Mouse (Mus musculus) kidney, postnatal 25 days (tissue): ENCODE measurements around the gene Pah.
A peak's percentile ranks its signal among the peaks of the same experiment; 100 is the strongest.

ENCODE experiments used
- DNase-seq, 2 experiments: peaks; one replicate each; pipeline ENCODE4 v3.0.0; 2021; ENCODE audit warnings: mixed read lengths in 2 of 2

The Pah gene

DNA sequence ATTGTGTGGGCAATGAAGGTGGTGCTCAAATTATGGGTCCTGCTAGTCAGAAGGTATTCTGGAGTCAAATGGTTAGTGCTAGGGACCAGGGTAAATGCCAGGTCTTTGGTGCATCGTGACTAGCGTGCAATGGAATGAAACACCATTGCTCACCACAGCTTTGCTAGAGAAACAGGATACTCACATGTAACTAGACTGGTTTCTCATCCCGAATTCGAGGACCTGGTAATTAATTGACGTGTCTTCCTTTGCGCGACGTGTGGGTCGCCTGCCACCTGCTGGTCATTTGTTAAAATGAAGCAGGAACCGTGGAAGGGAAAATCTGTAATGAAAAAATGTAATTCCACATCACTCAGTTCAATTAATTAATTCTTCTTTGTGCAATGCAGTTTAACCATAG is 17.6 kb upstream of the Pah start:
- DNase-seq: peak in 1 of 2 experiments; percentile 69

DNA sequence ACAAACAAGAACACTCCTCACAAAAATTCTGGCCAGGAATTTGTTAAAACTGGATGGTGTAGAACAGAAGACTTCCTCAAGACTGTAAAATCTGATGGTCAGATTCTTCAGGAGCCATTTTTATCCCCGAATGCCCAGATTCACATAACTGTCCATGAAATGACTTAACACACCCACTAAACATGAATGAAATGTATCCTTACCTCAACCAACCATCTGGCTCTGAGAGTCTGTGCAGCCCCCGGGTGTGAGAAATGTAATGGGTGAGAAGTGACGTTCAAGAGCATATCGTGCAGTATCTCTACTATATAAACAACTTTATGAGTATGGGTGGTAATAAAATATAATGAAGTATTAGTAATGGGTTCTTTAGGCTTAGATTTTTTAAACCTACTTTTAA is 13.0 kb upstream of the Pah start:
- DNase-seq: no peak

DNA sequence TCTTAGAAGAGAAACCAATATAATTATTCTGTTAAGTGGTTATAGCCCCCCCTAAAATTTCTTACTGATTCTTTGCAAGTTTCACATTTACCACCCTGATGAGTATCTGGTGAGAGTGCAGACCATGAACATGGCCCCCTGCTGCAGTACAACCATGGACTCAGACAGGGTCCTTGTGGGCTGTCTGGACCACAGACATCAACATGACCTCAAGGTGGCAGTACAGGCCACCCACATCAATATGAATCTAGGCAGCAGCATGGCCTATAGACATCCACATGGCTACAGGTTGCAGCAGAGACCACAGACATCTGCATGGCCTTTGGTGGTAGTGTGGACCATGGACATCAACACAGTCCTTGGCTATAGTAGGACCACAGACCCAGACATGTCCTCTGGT is 8.5 kb upstream of the Pah start:
- peak; percentile 41 to 58 for DNase-seq

DNA sequence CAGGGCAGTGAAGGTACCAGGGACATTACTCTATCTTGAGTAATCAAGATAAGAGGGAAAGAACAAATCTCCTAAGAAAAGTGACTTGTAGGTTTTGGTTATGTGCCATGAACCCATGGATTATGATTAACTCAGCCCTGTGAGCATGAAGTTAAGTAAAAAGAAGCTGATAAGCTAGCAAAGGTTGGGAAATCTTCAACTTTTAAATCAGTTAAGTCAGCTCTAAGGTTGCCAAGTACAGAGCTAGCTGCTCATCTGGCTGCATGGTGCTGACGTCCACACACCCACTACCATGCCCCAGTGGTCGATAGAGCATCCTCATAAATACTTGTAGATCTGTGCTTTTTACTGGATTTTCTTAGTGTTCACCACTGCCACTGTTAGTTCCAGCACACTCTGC is 3.0 kb upstream of the Pah start:
- DNase-seq: peak; percentile 48 to 56

DNA sequence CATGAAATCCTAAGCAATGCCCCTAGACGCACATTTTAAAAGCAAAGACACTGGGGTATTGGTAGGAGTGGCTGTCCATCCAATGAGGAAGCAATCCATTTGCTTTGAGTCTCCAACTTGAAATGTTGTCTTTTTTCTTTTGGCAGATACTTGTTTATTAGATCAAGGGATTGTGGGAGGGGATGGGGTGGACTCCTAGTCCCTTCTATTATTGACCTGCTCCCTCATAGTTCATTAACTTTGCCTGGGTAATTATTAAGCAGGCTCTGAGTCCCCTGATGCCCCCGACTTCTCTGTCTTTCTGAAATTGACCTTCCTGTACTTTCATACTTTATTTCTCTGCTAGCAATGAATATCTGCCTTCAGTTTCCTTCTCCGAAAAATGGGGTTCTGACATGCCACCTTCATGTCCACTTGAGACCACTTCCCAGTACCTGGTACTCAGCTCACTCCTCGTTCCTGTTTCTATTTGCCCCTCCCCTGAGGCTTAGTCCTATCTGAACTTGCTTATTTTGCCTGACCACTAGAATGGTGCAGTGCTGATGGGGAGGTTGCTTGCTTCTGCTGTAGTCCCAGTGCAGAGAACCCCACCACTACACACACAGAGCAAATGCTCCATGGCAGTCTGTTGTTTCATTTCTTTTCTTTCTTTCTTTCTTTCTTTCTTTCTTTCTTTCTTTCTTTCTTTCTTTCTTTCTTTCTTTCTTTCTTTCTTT is 1.0 kb upstream of the Pah start:
- peak; percentile 47 to 50 for DNase-seq

DNA sequence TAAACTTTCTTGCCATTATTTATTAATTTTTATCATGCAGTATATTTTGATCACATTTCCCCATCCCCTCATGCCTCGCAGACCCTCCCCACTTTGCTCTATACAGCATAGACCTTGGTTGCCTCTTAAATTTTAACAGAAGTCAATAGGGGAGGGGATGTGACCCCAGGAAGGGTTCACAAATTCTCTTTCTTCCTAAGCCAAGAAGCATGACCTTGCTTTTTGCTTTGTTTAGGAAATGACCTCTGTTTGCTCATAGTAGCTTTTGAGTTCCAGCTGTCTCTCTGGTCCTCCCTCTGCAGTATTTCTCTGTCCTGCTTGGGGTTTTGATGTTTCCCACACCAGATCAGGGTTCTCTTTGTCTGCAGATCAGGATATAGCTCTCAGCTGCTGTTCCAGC is 12.6 kb downstream of the Pah start:
- DNase-seq: no peak

DNA sequence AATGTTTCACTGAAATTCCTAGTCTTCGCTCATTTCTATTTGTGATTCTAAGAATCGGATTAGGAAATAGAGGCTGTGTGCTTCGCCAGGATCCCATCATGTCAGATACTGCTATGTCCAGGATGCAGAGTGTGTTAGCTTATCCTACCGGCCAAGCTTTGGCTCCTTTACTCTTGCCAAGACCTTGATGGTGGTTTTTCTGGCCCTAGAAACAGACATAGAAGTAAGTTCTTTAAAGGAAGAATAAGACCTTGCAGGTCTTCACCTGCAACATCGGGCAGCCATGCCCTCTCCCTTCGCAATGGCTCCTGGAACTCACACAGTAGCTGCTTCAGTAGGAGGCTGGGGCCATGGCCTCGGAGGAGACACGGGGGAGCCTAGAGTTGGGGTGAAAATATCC is 24.2 kb downstream of the Pah start:
- no peak for DNase-seq

DNA sequence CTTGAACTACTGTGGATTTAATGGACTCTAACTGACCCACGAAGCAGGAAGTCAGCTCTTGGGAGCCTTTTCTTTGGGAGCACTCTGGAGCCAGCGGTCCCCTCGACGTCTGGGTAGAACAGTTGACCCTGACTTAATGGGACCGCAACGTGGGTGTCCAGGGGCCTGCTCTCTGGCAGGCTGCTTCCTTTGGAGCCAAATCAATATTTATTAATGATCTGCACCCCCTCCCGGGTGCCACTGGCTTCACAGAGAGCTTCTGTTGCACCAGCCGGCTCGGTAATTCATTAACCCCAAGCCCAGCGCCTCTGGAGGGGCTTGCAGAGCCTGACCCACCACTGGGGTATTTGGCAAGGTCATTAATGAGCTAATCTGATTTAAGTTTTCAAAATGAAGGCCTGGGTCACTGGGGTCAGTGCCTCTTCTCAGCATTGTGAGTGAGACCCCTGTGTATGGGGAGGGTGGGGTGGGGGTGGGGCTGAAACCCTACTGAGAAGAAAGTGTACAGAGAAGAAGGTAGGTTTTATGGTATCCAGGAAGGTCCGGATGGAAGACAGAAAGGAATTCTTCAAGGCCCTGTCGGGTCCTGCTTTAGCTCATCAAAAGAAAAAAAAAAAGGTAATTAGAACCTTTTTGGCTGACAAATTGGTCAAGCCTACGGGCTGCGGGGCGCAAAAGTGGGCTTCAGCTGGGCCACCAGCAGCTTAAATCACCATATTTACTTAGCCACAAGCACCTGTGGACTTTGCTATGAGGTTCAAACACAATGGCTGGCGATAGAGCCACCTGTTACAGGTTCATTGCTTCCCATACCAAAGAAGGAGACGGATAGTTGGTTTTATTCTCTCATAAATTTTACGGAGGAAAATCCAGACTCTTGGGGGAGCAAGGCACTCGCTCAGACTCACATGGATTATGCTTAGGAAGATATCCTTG is 25.0 kb downstream of the Pah start:
- no peak for DNase-seq

DNA sequence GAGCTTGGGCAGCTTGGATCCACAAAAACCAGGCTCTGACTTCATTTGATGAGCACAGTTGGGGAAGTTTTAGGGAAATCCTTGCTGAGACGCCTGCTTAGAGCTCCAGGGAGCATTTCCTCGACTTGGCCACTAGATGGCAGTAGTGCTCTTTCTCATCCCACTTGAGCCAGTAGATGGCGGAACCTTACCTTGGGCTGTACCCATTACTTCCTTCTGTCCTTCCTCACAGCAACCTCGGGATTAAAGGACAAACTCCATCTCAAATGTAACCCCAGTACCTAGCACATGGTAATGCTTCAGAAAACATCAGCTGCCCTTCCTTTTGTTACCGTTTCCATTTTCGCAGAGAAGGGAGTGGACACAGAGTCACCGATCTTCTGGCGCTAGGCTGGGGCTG is 31.1 kb downstream of the Pah start:
- DNase-seq: peak in 1 of 2 experiments; percentile 39

DNA sequence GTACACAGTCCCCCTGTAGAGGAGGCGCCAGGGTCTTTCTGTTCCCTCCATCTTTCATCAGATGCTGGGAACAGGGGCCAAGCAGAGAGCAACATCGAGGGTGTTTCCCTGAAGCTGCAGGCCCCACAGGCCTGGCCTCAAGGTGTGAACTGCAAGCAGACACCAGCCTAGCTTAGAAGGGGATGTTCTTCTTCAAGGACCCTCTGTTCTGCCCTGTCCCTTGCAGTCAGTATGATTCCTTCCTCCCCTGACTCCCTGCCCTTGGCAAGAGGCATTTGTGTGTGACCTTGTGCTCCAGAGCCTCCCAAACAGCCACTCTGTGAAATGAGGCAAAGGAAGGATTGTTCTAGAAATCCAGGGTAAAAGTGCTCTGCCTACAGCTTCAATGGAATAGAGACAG is 34.8 kb downstream of the Pah start:
- no peak for DNase-seq

DNA sequence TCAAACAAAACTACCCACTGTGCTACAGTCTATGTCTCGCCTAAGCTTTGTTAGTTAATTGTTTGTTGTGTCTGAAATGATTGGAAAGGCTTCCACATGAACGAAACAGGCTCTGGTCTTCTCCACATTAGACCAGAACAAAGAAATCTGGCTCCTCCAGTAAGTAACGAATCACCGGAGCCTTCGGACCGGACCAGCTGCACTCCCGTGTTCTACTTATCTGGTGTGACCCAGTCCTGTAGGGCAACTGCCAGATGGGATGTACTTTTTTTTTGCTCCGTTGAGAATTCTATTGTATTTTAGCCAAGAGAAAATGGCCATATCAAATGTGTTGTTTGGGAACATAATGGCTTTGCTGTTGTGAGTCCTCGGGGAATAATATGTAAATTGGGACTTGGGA is 42.2 kb downstream of the Pah start:
- no peak for DNase-seq

DNA sequence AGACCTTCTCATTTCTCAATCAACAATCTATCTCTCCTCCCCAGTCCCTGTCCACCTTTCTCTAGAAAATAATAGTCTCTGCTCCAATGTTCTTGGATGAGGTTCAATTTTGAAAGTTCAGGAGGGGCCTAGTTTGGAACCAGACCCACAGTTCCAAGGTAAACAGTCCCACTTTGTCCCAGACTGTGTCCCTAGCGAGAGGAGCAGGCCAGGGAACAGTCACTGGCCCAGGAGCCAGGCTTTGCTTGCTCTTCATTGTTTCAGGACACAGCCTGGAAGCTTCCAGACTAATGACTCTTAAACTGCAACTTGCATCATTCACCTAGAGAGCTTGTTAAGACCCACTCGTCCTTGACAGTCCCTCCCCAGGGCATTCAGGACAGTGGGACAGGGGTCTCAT is 44.1 kb downstream of the Pah start:
- DNase-seq: no peak

DNA sequence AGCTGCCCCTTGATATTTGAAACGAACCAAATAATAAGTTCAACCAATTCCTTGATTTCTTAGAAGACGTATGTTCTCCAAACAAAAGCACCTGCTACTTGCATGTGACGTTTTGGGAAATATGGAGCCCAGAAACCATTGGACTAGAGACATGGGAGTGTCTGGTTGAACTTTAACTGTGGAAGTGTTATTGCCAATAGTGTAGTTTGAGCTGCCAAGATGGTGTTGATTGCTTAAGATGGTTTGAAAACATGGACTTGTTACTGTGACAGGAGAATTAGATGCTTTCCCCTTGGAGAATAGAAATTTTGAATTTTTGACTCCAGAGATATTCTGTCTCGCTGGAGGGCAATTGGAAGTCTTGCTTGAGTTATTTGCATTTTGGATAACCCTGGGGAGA is 50.9 kb downstream of the Pah start:
- DNase-seq: no peak

DNA sequence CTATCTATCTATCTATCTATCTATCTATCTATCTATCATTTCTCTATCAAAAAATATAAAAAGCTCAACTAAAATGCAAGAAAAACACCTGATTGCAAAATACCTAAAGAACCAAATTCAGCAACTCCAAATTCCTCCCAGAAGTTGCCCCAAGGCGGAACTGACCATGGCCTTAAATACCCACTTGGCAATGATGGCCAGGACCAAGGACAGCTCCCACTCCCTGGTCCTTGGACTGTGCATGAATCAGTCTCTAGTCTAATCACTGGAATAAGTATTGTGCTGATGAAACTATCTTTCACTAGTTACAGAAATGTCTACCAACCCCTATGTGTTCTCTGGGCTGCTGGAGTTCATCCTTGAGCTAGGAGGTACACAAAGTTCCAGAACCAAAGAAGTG is 65.1 kb downstream of the Pah start:
- peak; percentile 54 to 64 for DNase-seq

DNA sequence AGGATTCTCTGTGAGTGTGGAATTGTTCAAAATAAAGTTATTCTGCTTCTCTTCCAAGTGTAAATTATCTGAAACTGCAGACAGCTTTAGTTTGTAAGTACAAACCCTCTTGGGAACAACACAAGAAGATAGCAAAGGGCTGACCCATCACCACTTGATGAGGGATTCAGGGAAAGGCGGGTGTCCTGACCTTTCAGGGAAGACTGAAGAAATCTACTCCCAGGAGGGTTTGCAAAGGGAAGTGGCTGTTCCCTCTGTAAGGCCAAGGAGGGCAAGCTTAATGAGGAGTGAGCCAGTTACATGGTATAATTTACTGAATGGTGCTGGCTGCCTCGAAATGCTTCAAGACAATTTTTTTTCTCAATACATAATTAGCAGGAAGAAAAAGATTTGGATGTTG is 72.3 kb downstream of the Pah start:
- no peak for DNase-seq

DNA sequence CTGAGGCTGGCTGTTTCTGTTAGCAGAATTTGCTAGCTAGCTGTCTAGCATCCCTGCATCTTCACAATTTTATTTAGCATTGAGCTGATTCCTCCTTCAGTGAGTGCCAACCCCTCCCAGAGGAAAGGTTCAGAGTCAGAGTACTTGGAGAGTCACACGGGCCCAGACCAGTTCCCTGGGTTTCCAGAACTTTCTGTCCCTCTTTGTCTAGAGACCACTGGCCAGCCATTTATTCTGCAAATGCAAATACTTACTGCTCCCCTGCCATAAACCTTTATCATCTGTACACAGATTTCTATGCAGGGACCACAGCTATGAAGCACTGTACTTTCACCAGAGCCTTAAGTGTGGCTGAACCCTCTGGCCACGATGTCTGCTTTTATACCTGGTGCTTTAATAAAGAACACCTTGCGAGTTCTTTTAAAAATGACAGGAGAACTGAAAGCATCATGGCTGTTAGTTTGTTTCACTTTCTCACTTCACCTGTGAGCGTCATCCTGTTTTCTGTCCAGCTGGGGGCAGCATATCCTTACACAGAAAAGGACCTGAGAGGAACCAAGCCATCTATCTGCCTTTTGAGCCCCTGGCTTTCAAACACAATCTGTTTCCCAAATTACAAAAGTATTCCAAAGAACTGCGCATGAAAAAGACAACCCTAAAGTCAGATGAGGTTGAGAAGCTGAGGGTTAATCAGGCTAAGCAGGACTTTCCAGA is 74.9 kb downstream of the Pah start:
- peak; percentile 41 to 60 for DNase-seq

DNA sequence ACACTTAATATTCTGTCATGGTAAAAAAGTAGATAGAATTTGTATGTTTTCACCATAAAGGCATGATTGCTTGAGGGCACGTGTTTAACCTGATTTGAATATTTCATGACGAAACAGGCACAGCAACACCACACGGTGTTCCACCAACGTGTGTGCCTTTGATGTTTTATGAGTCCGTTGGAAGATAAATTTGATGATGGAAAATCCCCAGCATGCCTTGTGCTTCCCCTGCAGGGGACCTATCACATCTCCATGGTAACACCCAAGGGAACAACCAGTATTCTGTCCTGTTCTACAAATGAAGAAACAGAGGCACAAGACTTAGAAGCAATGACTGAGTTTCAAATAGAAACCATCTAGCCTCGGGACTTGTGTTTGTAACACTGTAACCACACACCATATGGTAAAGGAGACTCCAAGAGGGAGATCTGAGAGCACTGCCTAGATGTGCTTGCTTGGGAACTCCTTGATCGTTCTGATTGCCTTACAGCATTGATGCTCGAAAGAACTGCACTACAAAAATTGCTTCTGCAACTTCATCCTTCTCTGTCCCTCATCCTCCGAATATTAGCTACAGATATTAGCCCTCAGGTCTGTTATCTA is 75.6 kb downstream of the Pah start:
- DNase-seq: no peak

DNA sequence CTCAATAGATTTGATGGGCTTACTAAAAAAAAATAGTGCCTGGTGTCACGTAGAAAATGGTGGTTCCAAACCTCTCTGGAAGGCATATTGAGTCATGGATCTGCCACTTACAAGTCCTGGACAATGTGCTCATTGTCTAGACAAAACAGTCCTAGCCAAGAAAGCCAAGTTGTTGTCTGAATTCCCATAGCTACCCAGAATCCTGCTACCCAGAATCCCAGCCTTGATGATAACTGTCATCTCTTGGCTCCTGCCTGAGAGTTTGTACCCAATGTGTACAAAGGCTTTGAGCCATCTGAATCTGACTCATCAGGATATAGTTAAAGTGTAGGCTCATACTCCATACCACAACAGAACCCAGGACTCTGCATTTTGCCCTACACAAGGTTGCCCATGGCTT is 80.6 kb downstream of the Pah start:
- DNase-seq: no peak

DNA sequence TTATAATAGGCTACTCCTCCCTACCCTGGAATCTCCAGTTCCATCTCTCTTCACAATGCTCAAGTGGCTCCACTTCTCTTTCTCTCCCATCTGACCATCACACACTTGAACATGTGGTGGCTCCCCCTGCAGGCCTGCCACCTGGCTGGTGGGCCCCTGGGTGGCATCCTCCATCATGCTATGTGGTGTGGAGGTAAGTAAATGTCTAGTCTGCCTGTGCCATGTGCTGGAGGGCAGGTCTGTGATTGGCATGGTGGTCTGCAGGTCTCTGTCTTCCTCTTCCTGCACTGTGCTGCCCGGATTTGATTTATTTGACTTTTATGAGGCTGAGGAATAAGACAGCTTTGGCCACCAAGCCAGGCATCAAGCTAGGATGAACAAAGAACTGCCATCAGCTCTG is 103.6 kb downstream of the Pah start:
- no peak for DNase-seq
